Mouse (Mus musculus) urinary bladder, postnatal 14 days (tissue): ENCODE measurements at regions not wholly inside any gene's neighbourhood (a gene's known extent, or its start where the extent isn't known, plus 50 kb on each side); places are given as distances from the start of the nearest gene placed in this dataset.

Source experiments
- DNase-seq: peaks from one replicate; pipeline ENCODE4 v3.0.0; 2021; ENCODE audit warnings: low spot score

- DNase-seq: no peak
Measured at GRCm38 (mm10) chr15:62216688-62217477, 1294.1 kb upstream of the A1bg start.

GRCm38 (mm10) chr15:62215616-62216398, 1293.0 kb upstream of the A1bg start:
- DNase-seq: no peak

- no peak for DNase-seq
Measured at GRCm38 (mm10) chr15:62214300-62214699, 1291.5 kb upstream of the A1bg start.

- no peak for DNase-seq
Measured at GRCm38 (mm10) chr15:62212283-62212910, 1289.6 kb upstream of the A1bg start.

GRCm38 (mm10) chr15:62209881-62210481, 1287.2 kb upstream of the A1bg start:
- DNase-seq: no peak

- no peak for DNase-seq
Measured at GRCm38 (mm10) chr15:62209296-62209695, 1286.5 kb upstream of the A1bg start.

- peak; percentile 65 for DNase-seq
Measured at GRCm38 (mm10) chr15:62206502-62206902, 1283.7 kb upstream of the A1bg start.

- no peak for DNase-seq
Measured at GRCm38 (mm10) chr15:62203951-62204905, 1281.4 kb upstream of the A1bg start.

GRCm38 (mm10) chr15:62202781-62203375, 1280.1 kb upstream of the A1bg start:
- DNase-seq: peak; percentile 13

GRCm38 (mm10) chr15:62198721-62199120, 1275.9 kb upstream of the A1bg start:
- no peak for DNase-seq

GRCm38 (mm10) chr15:62198194-62198593, 1275.4 kb upstream of the A1bg start:
- no peak for DNase-seq

- no peak for DNase-seq
Measured at GRCm38 (mm10) chr15:62195440-62195839, 1272.6 kb upstream of the A1bg start.

GRCm38 (mm10) chr15:62192706-62193105, 1269.9 kb upstream of the A1bg start:
- DNase-seq: no peak

- no peak for DNase-seq
Measured at GRCm38 (mm10) chr15:62191641-62192040, 1268.8 kb upstream of the A1bg start.

GRCm38 (mm10) chr15:62190977-62191614, 1268.3 kb upstream of the A1bg start:
- DNase-seq: no peak

- DNase-seq: no peak
Measured at GRCm38 (mm10) chr15:62190224-62190910, 1267.6 kb upstream of the A1bg start.

- DNase-seq: no peak
Measured at GRCm38 (mm10) chr15:62189565-62190181, 1266.9 kb upstream of the A1bg start.

- no peak for DNase-seq
Measured at GRCm38 (mm10) chr15:62186548-62186947, 1263.7 kb upstream of the A1bg start.

- no peak for DNase-seq
Measured at GRCm38 (mm10) chr15:62183803-62184202, 1261.0 kb upstream of the A1bg start.
